Mouse (Mus musculus) adipose tissue, adult 10 weeks (tissue): ENCODE results near the gene Dnajc10. TPM values are rescaled to one million over a fixed set of nuclear protein-coding genes. Genes with fewer than 3 reads are reported as not detected.

Experiments used
- polyA plus RNA-seq: library from polyadenylated mRNA; stranded (reverse); fragments of 350-450 nt; fragmentation: Illumina TruSeq; extraction: RNeasy Lipid Tissue Mini Kit (QIAGEN cat#74804); gene quantifications from one replicate; pipeline ENCODE4 v1.2.3, GENCODE M21; 2014; ENCODE audit warnings: low read depth, low replicate concordance

Dnajc10 gene
- polyA plus RNA-seq: 403 TPM

DNA sequence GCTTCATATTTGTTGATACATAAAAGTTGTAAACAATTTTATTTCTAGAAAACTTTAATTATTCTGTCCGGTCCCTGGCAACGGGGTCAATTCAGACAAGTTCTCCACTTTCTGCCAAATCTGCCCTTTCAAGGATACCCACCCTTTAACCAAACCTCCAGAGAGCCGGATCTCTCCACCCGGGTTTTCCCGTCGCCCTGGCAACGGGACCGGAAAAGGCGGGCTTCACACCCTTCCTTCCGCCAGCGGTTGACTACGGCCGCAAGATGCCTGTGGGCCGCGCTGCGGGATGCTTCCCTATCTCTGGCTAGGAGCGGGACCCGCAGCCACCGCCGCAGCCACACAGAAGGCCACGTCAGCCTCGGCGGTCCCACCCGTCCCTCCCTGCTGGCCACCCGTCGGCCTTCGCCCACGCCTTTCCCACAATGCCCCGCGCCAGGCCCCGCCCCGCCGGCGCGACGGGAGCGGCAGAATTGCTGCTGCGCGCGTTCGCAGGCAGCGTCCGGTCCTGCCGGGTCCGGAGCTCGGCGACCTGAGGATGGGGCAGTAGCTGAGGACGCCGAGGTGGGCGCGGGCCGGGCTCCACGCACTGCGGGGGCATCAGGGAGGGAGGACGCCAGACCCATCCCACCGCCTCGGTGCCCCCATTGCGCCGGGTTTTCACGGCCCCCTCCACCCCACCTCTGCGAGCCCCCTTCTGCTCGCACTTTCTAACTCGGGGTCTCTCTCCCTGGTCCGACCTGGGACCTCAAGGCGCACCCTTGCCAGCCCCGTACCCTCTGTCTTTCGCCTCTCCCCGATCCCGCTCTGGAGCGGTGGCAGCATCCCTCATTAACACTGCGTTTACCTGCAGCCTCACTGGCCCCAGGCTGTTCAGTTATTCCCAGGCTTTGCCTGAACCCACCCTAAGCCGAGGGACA lies at the start of gene Dnajc10:
Dnajc10 (plus strand) TSS at position 225 of the 920 bp plus-strand sequence.

DNA sequence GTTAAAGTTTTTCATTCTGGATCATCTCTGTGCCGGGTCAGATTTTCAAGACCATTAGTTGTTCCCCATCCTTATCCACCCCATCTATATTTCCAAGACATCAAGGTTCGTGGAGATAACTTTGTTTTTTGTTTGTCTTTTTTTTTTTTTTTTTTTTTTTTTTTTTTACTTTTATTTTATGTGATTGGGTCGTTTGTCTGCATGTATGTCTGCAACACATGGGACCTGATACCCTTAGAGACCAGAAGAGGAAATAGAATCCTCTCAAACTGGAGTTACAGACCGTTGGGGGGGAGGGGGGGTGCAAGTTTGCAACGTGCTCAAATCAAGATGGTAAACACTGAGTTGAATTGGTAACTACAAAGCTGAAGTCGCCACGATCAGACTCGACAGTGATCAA lies 23.1 kb upstream of the Dnajc10 start, which contains the start of gene Prdx6b:
Prdx6b (plus strand) TSS at position 301 of the 400 bp plus-strand sequence.

Other genes starting within 250 kb of the Dnajc10 start
- 35.9 TPM for gene Pde1a, start 186.0 kb upstream of the Dnajc10 start, polyA plus RNA-seq
- 4.7 TPM for gene Prdx6b, start 23.0 kb upstream of the Dnajc10 start, polyA plus RNA-seq
- 0.77 TPM for gene Frzb, start 132.2 kb downstream of the Dnajc10 start, polyA plus RNA-seq